Mouse (Mus musculus) liver, postnatal 0 days (tissue): ENCODE measurements around the gene Snx9.

ENCODE experiments used
- CTCF ChIP-seq: sonication (generic); IDR thresholded peaks from 2 replicates; pipeline ENCODE4 v1.5.1; 2016; ENCODE audit warnings: antibody characterized with exemption, low read depth
- EP300 ChIP-seq: IDR thresholded peaks from 2 replicates; pipeline ENCODE4 v1.6.1; 2016; ENCODE audit warnings: antibody characterized with exemption, low read depth, mild to moderate bottlenecking

- TF ChIP-seq CTCF (no peak), EP300 (no peak)
These were observed 100.3 kb downstream of the Snx9 start, which contains the start of gene Synj2 for GRCm38 (mm10) chr17:5941230-5942043.
